Mouse (Mus musculus): ENCODE measurements around the gene Spats2. TPM values are rescaled to one million over a fixed set of nuclear protein-coding genes. Genes with fewer than 3 reads are reported as not detected.
A peak's percentile ranks its signal among the peaks of the same experiment; 100 is the strongest.
"Not testable (repeated sequence)": the region's sequence is repeated elsewhere in the genome, so short reads cannot be mapped to it uniquely, and the experiment has no call there.

Spats2 gene
- 59.6 and 68.5 TPM in 2 replicates for polyA plus RNA-seq (2014; fragmentation: Nextera tagmentation; extraction: Ambion mirVana)

DNA sequence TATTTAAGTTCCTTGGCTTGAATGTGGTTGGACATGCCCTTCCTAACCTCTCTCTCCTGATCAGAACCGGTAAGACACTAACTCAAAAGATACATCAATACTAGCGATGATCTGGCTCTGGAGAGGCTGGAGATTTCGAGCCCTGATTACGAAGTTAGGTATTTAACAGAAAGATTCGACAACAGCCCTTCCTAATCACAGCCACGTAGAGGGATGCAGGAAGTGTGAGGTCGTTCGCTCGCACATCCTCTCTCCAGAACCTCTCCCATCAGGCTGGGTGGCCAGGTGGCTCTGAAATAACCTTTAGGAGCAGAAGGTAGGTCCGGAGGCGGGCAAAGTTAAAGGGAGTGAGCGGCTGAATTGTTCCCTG is at the start of gene Spats2:
Gene Spats2, plus strand, starts transcription at position 206 of the 370 bp plus-strand sequence.
- H3K4me3 ChIP-seq (ENCODE audit: low read depth, low read length) = peak within 1 kb of the TSS; percentile 83
- DNase-seq (ENCODE audit: low spot score) (no peak), ATAC-seq (replicated peaks; ENCODE audit: insufficient number of reproducible peaks, low FRiP score, low TSS enrichment, low read depth) (no peak; the same call in 1 of the 2 replicates)
- peak within 1 kb of the TSS; percentile 89 for H3K27ac ChIP-seq (replicated peaks; ENCODE audit: low read depth, low read length)
- H3K4me2 ChIP-seq (ENCODE audit: low read depth, low read length) = peak within 1 kb of the TSS; percentile 45
- no peaks in the 10 kb centered on the region for H3K9me3 ChIP-seq (replicated peaks; ENCODE audit: control insufficient read depth, low read length)
- 4% methylated on average over 12 of the region's 12 CpGs for WGBS
- peaks cover 5% of the 10 kb centered on the region for H3K4me1 ChIP-seq (ENCODE audit: control insufficient read depth, insufficient read depth, low read length)
- no peaks in the 10 kb centered on the region for H3K27me3 ChIP-seq (ENCODE audit: control insufficient read depth, insufficient read depth, low read length)
- H3K36me3 ChIP-seq (replicated peaks; ENCODE audit: control insufficient read depth, insufficient read depth, low read depth, low read length) = no peaks in the 10 kb centered on the region
- H3K9ac ChIP-seq (replicated peaks; ENCODE audit: low read length) = peak within 1 kb of the TSS; percentile 92

DNA sequence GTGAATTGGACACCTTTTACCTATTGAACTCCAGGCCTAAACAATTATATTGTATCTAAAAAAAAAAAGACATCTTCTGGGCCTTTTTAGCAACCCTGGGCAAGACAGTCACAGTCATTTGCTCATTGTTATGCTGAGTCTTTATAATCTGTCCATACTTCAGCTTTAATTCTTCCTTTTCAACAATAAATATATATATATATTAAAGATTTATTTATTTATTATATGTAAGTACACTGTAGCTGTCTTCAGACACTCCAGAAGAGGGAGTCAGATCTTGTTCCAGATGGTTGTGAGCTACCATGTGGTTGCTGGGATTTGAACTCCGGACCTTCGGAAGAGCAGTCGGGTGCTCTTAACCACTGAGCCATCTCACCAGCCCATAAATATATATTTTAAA is 49.7 kb upstream of the Spats2 start:
- 95% methylated on average over 3 of the region's 3 CpGs for WGBS
- ATAC-seq (replicated peaks; ENCODE audit: insufficient number of reproducible peaks, low FRiP score, low TSS enrichment, low read depth); H3K27me3 ChIP-seq (ENCODE audit: control insufficient read depth, insufficient read depth, low read length); H3K9me3 ChIP-seq (replicated peaks; ENCODE audit: control insufficient read depth, low read length); H3K4me1 ChIP-seq (ENCODE audit: control insufficient read depth, insufficient read depth, low read length); H3K9ac ChIP-seq (replicated peaks; ENCODE audit: low read length); DNase-seq (ENCODE audit: low spot score); H3K4me3 ChIP-seq (ENCODE audit: low read depth, low read length); H3K36me3 ChIP-seq (replicated peaks; ENCODE audit: control insufficient read depth, insufficient read depth, low read depth, low read length); H3K27ac ChIP-seq (replicated peaks; ENCODE audit: low read depth, low read length): not testable (repeated sequence)
- H3K4me2 ChIP-seq (ENCODE audit: low read depth, low read length) = peak overlapping the region; percentile 50

DNA sequence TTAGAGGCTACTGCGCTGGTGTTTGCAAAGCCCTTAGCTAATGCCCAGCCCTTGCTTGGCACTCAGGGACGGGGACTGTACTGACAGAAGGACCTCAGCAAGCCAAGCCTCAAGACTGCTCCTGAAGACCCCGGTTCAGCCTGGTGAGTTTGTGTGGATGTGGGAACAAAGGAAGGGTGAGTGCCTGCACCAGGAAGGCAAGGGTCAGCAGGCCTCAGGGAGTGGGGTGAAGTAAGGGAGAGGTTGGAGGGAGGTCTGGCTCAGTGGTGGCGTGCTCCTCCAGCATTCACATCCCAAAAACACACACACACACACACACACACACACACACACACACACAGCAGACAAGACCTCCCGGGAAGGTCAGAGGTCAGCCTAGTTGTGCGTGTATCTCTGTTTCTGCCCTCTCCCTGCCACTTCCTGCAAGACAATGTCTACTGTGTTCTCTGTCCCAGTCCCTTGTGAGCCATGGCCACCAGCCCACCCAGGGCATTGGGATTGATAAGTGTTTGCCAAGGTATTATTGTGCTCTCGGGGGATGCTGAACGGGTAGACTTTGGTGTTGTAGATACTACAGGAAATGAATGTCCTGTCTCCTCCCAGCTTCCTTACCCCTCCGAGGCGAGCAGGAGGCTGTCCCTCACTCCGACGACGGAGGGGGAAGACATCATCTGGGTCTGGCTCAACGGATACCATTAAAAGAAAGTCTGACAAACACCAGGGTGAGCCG is 47.4 kb upstream of the Spats2 start:
- ATAC-seq (replicated peaks; ENCODE audit: insufficient number of reproducible peaks, low FRiP score, low TSS enrichment, low read depth) (no peak), DNase-seq (ENCODE audit: low spot score) (no peak)
- H3K9ac ChIP-seq (replicated peaks; ENCODE audit: low read length) = no peak overlapping the region
- H3K9me3 ChIP-seq (replicated peaks; ENCODE audit: control insufficient read depth, low read length) = no peaks in the 10 kb centered on the region
- 46% methylated on average over 15 of the region's 15 CpGs for WGBS
- H3K4me3 ChIP-seq (ENCODE audit: low read depth, low read length) = no peak overlapping the region
- H3K27me3 ChIP-seq (ENCODE audit: control insufficient read depth, insufficient read depth, low read length) = no peaks in the 10 kb centered on the region
- H3K4me1 ChIP-seq (ENCODE audit: control insufficient read depth, insufficient read depth, low read length) = peaks cover 4% of the 10 kb centered on the region
- H3K4me2 ChIP-seq (ENCODE audit: low read depth, low read length) = peak overlapping the region; percentile 4; the same call in 1 of the 2 replicates
- H3K36me3 ChIP-seq (replicated peaks; ENCODE audit: control insufficient read depth, insufficient read depth, low read depth, low read length) = peaks cover 12% of the 10 kb centered on the region
- no peak overlapping the region for H3K27ac ChIP-seq (replicated peaks; ENCODE audit: low read depth, low read length)

DNA sequence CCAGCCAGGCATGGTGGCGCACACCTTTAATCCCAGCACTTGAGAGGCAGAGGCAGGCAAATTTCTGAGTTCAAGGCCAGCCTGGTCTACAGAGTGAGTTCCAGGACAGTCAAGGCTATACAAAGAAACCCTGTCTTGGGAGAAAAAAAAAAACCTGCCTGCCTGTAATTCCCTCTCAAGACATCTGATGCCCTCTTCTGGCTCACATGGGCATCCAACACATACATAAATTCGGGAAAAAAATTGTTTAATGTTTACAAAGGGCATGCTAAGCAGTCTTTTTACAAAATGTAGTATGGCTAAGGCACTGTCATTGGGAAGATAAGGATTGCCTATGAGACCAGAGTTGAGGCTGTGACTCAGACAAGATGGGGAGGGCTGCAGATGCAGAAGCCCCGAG is 45.9 kb upstream of the Spats2 start:
- whole genome bisulfite sequencing = 78% methylated on average over 3 of the region's 3 CpGs
- Histone ChIP-seq H3K27ac (replicated peaks; ENCODE audit: low read depth, low read length) (no peak overlapping the region), H3K27me3 (ENCODE audit: control insufficient read depth, insufficient read depth, low read length) (peaks cover 2% of the 10 kb centered on the region; the same call in 1 of the 2 replicates), H3K9ac (replicated peaks; ENCODE audit: low read length) (no peak overlapping the region), H3K36me3 (replicated peaks; ENCODE audit: control insufficient read depth, insufficient read depth, low read depth, low read length) (peaks cover 12% of the 10 kb centered on the region), H3K4me2 (ENCODE audit: low read depth, low read length) (no peak overlapping the region), H3K4me1 (ENCODE audit: control insufficient read depth, insufficient read depth, low read length) (peaks cover 4% of the 10 kb centered on the region), H3K4me3 (ENCODE audit: low read depth, low read length) (no peak overlapping the region), H3K9me3 (replicated peaks; ENCODE audit: control insufficient read depth, low read length) (no peaks in the 10 kb centered on the region)
- no peak for ATAC-seq (replicated peaks; ENCODE audit: insufficient number of reproducible peaks, low FRiP score, low TSS enrichment, low read depth)
- DNase-seq (ENCODE audit: low spot score) = no peak

DNA sequence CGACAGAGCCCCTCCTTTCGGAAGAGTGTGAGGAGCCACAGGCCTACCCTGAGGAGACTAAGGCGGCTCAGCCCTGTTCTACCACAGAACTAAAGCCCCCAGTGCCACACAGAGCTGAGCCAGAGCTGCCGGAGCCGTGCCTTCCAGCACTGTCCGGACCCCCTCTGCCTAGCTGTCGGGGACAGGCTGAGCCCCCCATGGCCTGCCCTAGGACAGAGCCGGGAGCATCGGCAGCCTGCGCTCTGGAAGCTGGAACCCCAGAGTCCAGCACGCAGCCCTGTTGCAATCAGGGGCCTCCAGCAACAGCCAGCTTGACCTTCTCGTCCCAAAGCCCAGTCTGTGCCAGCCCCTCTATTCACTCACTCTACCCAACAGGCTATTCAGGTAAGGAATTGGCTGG is 43.4 kb upstream of the Spats2 start:
- H3K27ac ChIP-seq (replicated peaks; ENCODE audit: low read depth, low read length) = no peak overlapping the region
- H3K36me3 ChIP-seq (replicated peaks; ENCODE audit: control insufficient read depth, insufficient read depth, low read depth, low read length) = peaks cover 12% of the 10 kb centered on the region
- 94% methylated on average over 12 of the region's 12 CpGs for WGBS
- no peaks in the 10 kb centered on the region; the same call in 1 of the 2 replicates for H3K4me1 ChIP-seq (ENCODE audit: control insufficient read depth, insufficient read depth, low read length)
- DNase-seq (ENCODE audit: low spot score) (no peak), ATAC-seq (replicated peaks; ENCODE audit: insufficient number of reproducible peaks, low FRiP score, low TSS enrichment, low read depth) (0 out of 2 replicates have a peak, but pooled peaks have one; percentile 19)
- H3K4me2 ChIP-seq (ENCODE audit: low read depth, low read length) = no peak overlapping the region
- H3K4me3 ChIP-seq (ENCODE audit: low read depth, low read length) = no peak overlapping the region
- H3K9ac ChIP-seq (replicated peaks; ENCODE audit: low read length) = no peak overlapping the region
- no peaks in the 10 kb centered on the region for H3K9me3 ChIP-seq (replicated peaks; ENCODE audit: control insufficient read depth, low read length)
- peaks cover 22% of the 10 kb centered on the region for H3K27me3 ChIP-seq (ENCODE audit: control insufficient read depth, insufficient read depth, low read length)

DNA sequence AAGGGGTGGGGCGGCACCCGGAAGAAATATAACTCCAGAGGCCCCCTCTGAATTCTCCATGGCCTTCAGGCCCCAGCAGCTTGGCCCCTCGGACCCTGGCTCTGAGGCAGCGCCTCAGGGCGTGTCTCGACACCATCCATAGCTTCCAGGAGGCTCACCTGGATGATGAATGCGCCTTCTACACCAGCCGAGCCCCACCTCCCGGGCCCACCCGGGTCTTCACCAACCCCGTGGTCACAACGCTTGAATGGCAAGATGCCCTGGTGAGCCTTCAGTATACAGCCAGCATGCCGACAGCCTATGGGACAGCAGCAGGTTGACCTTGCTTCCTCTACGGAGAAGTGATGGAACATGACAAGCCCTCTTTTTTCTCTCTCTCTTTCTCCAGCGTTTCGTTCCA is 42.9 kb upstream of the Spats2 start:
- H3K27me3 ChIP-seq (ENCODE audit: control insufficient read depth, insufficient read depth, low read length) = peaks cover 27% of the 10 kb centered on the region
- 88% methylated on average over 16 of the region's 16 CpGs for WGBS
- H3K27ac ChIP-seq (replicated peaks; ENCODE audit: low read depth, low read length) = no peak overlapping the region
- H3K4me3 ChIP-seq (ENCODE audit: low read depth, low read length) = no peak overlapping the region
- DNase-seq (ENCODE audit: low spot score) (no peak), ATAC-seq (replicated peaks; ENCODE audit: insufficient number of reproducible peaks, low FRiP score, low TSS enrichment, low read depth) (no peak)
- H3K9ac ChIP-seq (replicated peaks; ENCODE audit: low read length) = no peak overlapping the region
- no peaks in the 10 kb centered on the region for H3K9me3 ChIP-seq (replicated peaks; ENCODE audit: control insufficient read depth, low read length)
- peaks cover 12% of the 10 kb centered on the region for H3K36me3 ChIP-seq (replicated peaks; ENCODE audit: control insufficient read depth, insufficient read depth, low read depth, low read length)
- no peak overlapping the region for H3K4me2 ChIP-seq (ENCODE audit: low read depth, low read length)
- H3K4me1 ChIP-seq (ENCODE audit: control insufficient read depth, insufficient read depth, low read length) = no peaks in the 10 kb centered on the region

DNA sequence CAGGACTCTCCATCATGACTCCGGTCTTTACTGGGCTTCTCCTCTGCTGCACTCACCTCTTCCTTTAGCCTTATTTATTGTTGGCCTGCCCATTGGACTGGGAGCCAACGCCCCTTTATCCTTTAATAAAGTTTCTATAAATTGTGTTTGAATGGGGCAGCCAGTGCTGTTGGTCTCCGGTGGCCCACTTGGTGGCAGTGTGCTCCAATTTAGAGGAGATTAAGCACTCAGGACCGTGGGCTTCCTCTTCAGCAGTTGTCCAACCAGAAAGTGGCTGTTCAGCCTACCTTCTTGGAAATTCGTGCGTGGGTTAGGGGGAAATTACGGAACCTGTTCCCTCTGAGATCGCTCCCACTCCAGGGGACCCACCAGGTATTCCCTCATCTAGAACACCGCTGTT is 42.5 kb upstream of the Spats2 start:
- H3K27me3 ChIP-seq (ENCODE audit: control insufficient read depth, insufficient read depth, low read length) = peaks cover 31% of the 10 kb centered on the region

DNA sequence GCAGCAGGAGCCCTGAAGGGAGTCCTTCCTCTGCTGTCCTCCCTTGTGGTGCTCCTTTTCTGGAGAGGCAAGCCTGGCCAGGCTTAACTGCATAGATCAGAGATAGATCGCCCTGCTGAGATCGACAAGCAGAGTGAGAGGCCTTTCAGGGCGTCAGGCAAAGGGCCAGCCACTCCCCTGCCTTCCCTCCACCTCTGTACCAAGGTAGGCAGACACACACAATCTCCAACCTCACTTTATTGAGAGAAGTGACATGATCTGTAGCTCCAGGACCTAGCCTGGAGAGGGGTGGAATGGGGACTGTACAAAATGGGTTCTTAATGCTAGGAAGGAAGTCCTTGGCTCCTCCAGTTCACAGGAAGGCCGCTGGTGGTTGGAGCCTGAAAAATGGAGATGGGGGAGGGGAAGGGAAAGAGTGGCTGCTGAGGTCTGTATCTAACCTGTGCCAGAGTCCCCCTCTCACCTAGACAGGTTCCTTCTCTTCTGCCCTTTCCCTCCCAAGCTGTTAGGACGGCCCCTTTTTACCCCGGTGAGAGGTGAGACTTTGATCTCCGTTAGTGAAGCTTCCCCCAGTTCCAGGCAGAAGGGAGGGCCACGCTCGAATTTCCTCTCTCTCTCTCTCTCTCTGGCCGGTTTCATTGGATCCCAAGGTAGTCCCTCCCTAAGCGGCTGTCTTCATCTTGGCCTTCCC is 41.7 kb upstream of the Spats2 start:
- Histone ChIP-seq H3K4me1 (ENCODE audit: control insufficient read depth, insufficient read depth, low read length) (no peaks in the 10 kb centered on the region), H3K27ac (replicated peaks; ENCODE audit: low read depth, low read length) (no peak overlapping the region), H3K4me2 (ENCODE audit: low read depth, low read length) (no peak overlapping the region), H3K36me3 (replicated peaks; ENCODE audit: control insufficient read depth, insufficient read depth, low read depth, low read length) (peaks cover 7% of the 10 kb centered on the region; the same call in 1 of the 2 replicates), H3K27me3 (ENCODE audit: control insufficient read depth, insufficient read depth, low read length) (peaks cover 36% of the 10 kb centered on the region), H3K9ac (replicated peaks; ENCODE audit: low read length) (no peak overlapping the region), H3K9me3 (replicated peaks; ENCODE audit: control insufficient read depth, low read length) (no peaks in the 10 kb centered on the region), H3K4me3 (ENCODE audit: low read depth, low read length) (no peak overlapping the region)
- peak; percentile 45 for DNase-seq (ENCODE audit: low spot score)
- no peak for ATAC-seq (replicated peaks; ENCODE audit: insufficient number of reproducible peaks, low FRiP score, low TSS enrichment, low read depth)
- WGBS = 6% methylated on average over 11 of the region's 11 CpGs

More for the DNA sequence above, 42.5 kb upstream of the Spats2 start:
- H3K27ac ChIP-seq (replicated peaks; ENCODE audit: low read depth, low read length) = no peak overlapping the region
- DNase-seq (ENCODE audit: low spot score) = peak; percentile 65
- H3K4me1 ChIP-seq (ENCODE audit: control insufficient read depth, insufficient read depth, low read length) = no peaks in the 10 kb centered on the region
- ATAC-seq (replicated peaks; ENCODE audit: insufficient number of reproducible peaks, low FRiP score, low TSS enrichment, low read depth) = no peak
- H3K4me3 ChIP-seq (ENCODE audit: low read depth, low read length) = no peak overlapping the region
- H3K9ac ChIP-seq (replicated peaks; ENCODE audit: low read length) = no peak overlapping the region
- H3K4me2 ChIP-seq (ENCODE audit: low read depth, low read length) = no peak overlapping the region
- H3K36me3 ChIP-seq (replicated peaks; ENCODE audit: control insufficient read depth, insufficient read depth, low read depth, low read length) = peaks cover 10% of the 10 kb centered on the region
- no peaks in the 10 kb centered on the region for H3K9me3 ChIP-seq (replicated peaks; ENCODE audit: control insufficient read depth, low read length)
- WGBS = 74% methylated on average over 9 of the region's 9 CpGs
